In the genomic region with DNA sequence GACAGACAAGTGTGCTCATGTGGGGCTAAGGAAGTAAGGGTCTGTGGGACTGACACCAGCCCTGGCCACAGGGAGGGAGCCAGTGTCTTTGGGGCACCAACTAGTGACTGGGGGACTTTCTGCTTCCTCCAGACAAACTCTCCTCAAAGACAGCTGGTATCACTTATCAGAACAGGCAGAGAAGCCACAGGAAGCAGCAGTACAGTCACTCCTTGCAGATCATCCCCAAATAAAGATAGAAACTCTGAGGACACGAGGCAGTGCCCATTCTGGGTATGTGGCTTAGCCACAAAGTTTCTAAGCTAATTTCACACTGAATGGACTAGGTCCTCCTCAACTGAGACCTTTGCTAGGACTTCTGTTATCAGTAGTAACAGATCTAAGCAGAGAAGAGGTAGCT, we compare ENCODE assay signal across 21 mouse cellular contexts. TPM values are rescaled to one million over a fixed set of nuclear protein-coding genes. Genes with fewer than 3 reads are reported as not detected.
A peak's percentile ranks its signal among the peaks of the same experiment; 100 is the strongest.
DNase-seq lines count a peak whose midpoint lies in the region; ATAC-seq lines count a peak whose summit lies in the region.
"Had no signal": no experiment of that assay in that cellular context is flagged by ENCODE, and none has a peak within 500 bp of the region (broad histone marks: within the 10 kb centered on the region; RNA-seq: fewer than 3 reads in every experiment).

No protein-coding gene starts in this region.

- WGBS in heart, embryonic 11.5 days (ENCODE audit: insufficient replicate concordance), result 47% methylated on average over 1 of the region's 1 CpGs
- 40% methylated on average over 1 of the region's 1 CpGs for WGBS in heart, embryonic 10.5 days
- 17% methylated on average over 1 of the region's 1 CpGs for whole genome bisulfite sequencing in liver, embryonic 12.5 days (ENCODE audit: insufficient replicate concordance)
- 78% methylated on average over 1 of the region's 1 CpGs for WGBS in midbrain, embryonic 15.5 days

- peak overlapping the region; percentile 28; the same call in 1 of the 2 replicates for H3K9ac ChIP-seq in heart, embryonic 11.5 days (ENCODE audit: low read depth, low read length)
- peak overlapping the region; percentile 40; the same call in 1 of the 2 replicates for H3K9ac ChIP-seq in liver, embryonic 12.5 days
- H3K9ac ChIP-seq in midbrain, embryonic 15.5 days, result no peak overlapping the region
- H3K9ac ChIP-seq: embryonic facial prominence, embryonic 15.5 days; forebrain, postnatal 0 days had no signal

- H3K4me1 ChIP-seq in heart, embryonic 11.5 days (ENCODE audit: control insufficient read depth, insufficient read depth, low read length), result peaks cover 43% of the 10 kb centered on the region
- peaks cover 48% of the 10 kb centered on the region for H3K4me1 ChIP-seq in heart, embryonic 10.5 days
- H3K4me1 ChIP-seq in liver, embryonic 12.5 days, result peaks cover 72% of the 10 kb centered on the region
- peaks cover 99% of the 10 kb centered on the region for H3K4me1 ChIP-seq in megakaryocyte, embryonic 14.5 days
- H3K4me1 ChIP-seq in midbrain, embryonic 15.5 days, result no peaks in the 10 kb centered on the region
- H3K4me1 ChIP-seq: embryonic facial prominence, embryonic 15.5 days had no signal

- no peak overlapping the region for H3K27ac ChIP-seq in heart, embryonic 11.5 days (ENCODE audit: low read depth, low read length)
- no peak overlapping the region for H3K27ac ChIP-seq in heart, embryonic 10.5 days
- H3K27ac ChIP-seq in liver, embryonic 12.5 days, result peak overlapping the region; percentile 86
- no peak overlapping the region for H3K27ac ChIP-seq in midbrain, embryonic 15.5 days
- H3K27ac ChIP-seq: embryonic facial prominence, embryonic 15.5 days; macrophage had no signal

- H3K4me2 ChIP-seq in heart, embryonic 11.5 days, result no peak overlapping the region
- peak overlapping the region; percentile 38 for H3K4me2 ChIP-seq in liver, embryonic 12.5 days
- no peak overlapping the region for H3K4me2 ChIP-seq in midbrain, embryonic 15.5 days
- H3K4me2 ChIP-seq: embryonic facial prominence, embryonic 15.5 days had no signal

- H3K36me3 ChIP-seq in heart, embryonic 11.5 days (ENCODE audit: control insufficient read depth, insufficient read depth, low read length), result peaks cover 26% of the 10 kb centered on the region
- H3K36me3 ChIP-seq in heart, embryonic 10.5 days, result peaks cover 74% of the 10 kb centered on the region
- H3K36me3 ChIP-seq in liver, embryonic 12.5 days, result peaks cover 73% of the 10 kb centered on the region
- peaks cover 96% of the 10 kb centered on the region for H3K36me3 ChIP-seq in megakaryocyte, embryonic 14.5 days (replicated peaks; ENCODE audit: low read length)
- peaks cover 51% of the 10 kb centered on the region for H3K36me3 ChIP-seq in midbrain, embryonic 15.5 days (replicated peaks)

- no peak for ATAC-seq in heart, embryonic 11.5 days (replicated peaks; ENCODE audit: insufficient number of reproducible peaks, low FRiP score, low TSS enrichment)
- ATAC-seq in liver, embryonic 12.5 days, result peak; percentile 84
- ATAC-seq in midbrain, embryonic 15.5 days (replicated peaks), result no peak
- ATAC-seq: CD4-positive, CD25-positive, alpha-beta regulatory T cell, adult 4 months; forebrain, postnatal 0 days had no signal

- H3K4me3 ChIP-seq in heart, embryonic 11.5 days (ENCODE audit: low read depth, low read length), result no peak overlapping the region
- no peak overlapping the region for H3K4me3 ChIP-seq in heart, embryonic 10.5 days
- no peak overlapping the region for H3K4me3 ChIP-seq in liver, embryonic 12.5 days
- peak overlapping the region; percentile 69 for H3K4me3 ChIP-seq in megakaryocyte, embryonic 14.5 days (replicated peaks)
- no peak overlapping the region for H3K4me3 ChIP-seq in midbrain, embryonic 15.5 days
- H3K4me3 ChIP-seq: embryonic facial prominence, embryonic 15.5 days had no signal

- H3K9me3 ChIP-seq in heart, embryonic 11.5 days (replicated peaks; ENCODE audit: control insufficient read depth, low read length), result no peaks in the 10 kb centered on the region
- no peaks in the 10 kb centered on the region for H3K9me3 ChIP-seq in heart, embryonic 10.5 days
- H3K9me3 ChIP-seq in liver, embryonic 12.5 days (replicated peaks), result no peaks in the 10 kb centered on the region
- no peaks in the 10 kb centered on the region for H3K9me3 ChIP-seq in megakaryocyte, embryonic 14.5 days
- no peaks in the 10 kb centered on the region for H3K9me3 ChIP-seq in midbrain, embryonic 15.5 days
- H3K9me3 ChIP-seq: embryonic facial prominence, embryonic 15.5 days had no signal

- H3K27me3 ChIP-seq in heart, embryonic 11.5 days (ENCODE audit: control insufficient read depth, insufficient read depth, low read length), result no peaks in the 10 kb centered on the region
- no peaks in the 10 kb centered on the region for H3K27me3 ChIP-seq in heart, embryonic 10.5 days (ENCODE audit: insufficient read depth, poor library complexity, severe bottlenecking)
- H3K27me3 ChIP-seq in liver, embryonic 12.5 days (replicated peaks), result no peaks in the 10 kb centered on the region
- H3K27me3 ChIP-seq in megakaryocyte, embryonic 14.5 days (replicated peaks), result no peaks in the 10 kb centered on the region
- H3K27me3 ChIP-seq in midbrain, embryonic 15.5 days (replicated peaks), result no peaks in the 10 kb centered on the region
- H3K27me3 ChIP-seq: embryonic facial prominence, embryonic 15.5 days had no signal

- no peak for DNase-seq in heart, embryonic 10.5 days (ENCODE audit: low spot score)
- DNase-seq in c-Kit-positive CD71-positive TER-119-negative erythroid progenitor cells, embryonic 14.5 days (ENCODE audit: low read depth), result peak; percentile 43
- no peak for DNase-seq in adrenal gland, adult 2 months
- DNase-seq in right cerebral cortex, adult 18-20 months, result no peak
- DNase-seq: cerebellum, adult 18-20 months; cerebellum, postnatal 25 days; forebrain, postnatal 0 days; heart, adult 18-20 months; kidney, adult 18-20 months; kidney, postnatal 10 days; layer of hippocampus, postnatal 36 days; midbrain, embryonic 14.5 days; right cerebral cortex, postnatal 4 days; thymus, adult 18-20 months had no signal

RNA-seq across cellular contexts. Expression of a gene that starts 22.1 kb away (rescaled TPM):
- 128 and 153 TPM in 2 replicates for polyA plus RNA-seq in heart, embryonic 11.5 days (2014; fragmentation: Nextera tagmentation; extraction: Ambion mirVana)
- 168 and 174 TPM in 2 replicates for polyA plus RNA-seq in heart, embryonic 10.5 days (2016; fragmentation: Nextera tagmentation; extraction: Ambion mirVana)
- 61.7 and 65.3 TPM in 2 replicates for polyA plus RNA-seq in liver, embryonic 12.5 days (2016; fragmentation: Nextera tagmentation; extraction: Ambion mirVana)
- polyA plus RNA-seq in megakaryocyte, embryonic 14.5 days (2012; ENCODE audit: insufficient read depth, low replicate concordance), result 83.6 and 311 TPM in 2 replicates
- 189 and 191 TPM in 2 replicates for polyA plus RNA-seq in midbrain, embryonic 15.5 days (2015; fragmentation: Nextera tagmentation; extraction: Ambion mirVana)
- 100 to 1,000 TPM; 240 to 283 TPM for total RNA-seq in adrenal gland, adult 2 months (2021)
- polyA plus RNA-seq in adrenal gland, adult 2 months (2012; rRNA removed), result 102 and 130 TPM in 2 replicates
